Mouse (Mus musculus) lung, postnatal 0 days (tissue): ENCODE measurements around the gene Pcf11.

Experiments used
- CTCF ChIP-seq: IDR thresholded peaks from 2 replicates; pipeline ENCODE4 v1.5.1; 2016; ENCODE audit warnings: antibody characterized with exemption, mild to moderate bottlenecking
- EP300 ChIP-seq: IDR thresholded peaks from 2 replicates; pipeline ENCODE4 v1.6.1; 2016; ENCODE audit warnings: antibody characterized with exemption, mild to moderate bottlenecking, control low read depth

GRCm38 (mm10) chr7:92698770-92699169 is 29.0 kb upstream of the Pcf11 start:
- TF ChIP-seq CTCF, result no peak
- TF ChIP-seq EP300, result no peak
